Mouse (Mus musculus) T-helper 2 cell (primary cell): ENCODE measurements around the gene Krt18.

Experiments used
- in situ Hi-C: fragments of 300-600 bp; cut with MboI, MseI; formaldehyde crosslinking; loops from one replicate; pipeline ENCODE4 v1.15.1; 2025; ENCODE audit warnings: high pct_unique_total_duplicates

Gene Krt18

GRCm38 (mm10) chr15:102065661-102066325 is 37.8 kb downstream of the Krt18 start:
- in situ Hi-C loops, result loop anchor here (10.0 kb wide), 1 partner anchor 191 kb away; no protein-coding TSS in a partner anchor

DNA sequence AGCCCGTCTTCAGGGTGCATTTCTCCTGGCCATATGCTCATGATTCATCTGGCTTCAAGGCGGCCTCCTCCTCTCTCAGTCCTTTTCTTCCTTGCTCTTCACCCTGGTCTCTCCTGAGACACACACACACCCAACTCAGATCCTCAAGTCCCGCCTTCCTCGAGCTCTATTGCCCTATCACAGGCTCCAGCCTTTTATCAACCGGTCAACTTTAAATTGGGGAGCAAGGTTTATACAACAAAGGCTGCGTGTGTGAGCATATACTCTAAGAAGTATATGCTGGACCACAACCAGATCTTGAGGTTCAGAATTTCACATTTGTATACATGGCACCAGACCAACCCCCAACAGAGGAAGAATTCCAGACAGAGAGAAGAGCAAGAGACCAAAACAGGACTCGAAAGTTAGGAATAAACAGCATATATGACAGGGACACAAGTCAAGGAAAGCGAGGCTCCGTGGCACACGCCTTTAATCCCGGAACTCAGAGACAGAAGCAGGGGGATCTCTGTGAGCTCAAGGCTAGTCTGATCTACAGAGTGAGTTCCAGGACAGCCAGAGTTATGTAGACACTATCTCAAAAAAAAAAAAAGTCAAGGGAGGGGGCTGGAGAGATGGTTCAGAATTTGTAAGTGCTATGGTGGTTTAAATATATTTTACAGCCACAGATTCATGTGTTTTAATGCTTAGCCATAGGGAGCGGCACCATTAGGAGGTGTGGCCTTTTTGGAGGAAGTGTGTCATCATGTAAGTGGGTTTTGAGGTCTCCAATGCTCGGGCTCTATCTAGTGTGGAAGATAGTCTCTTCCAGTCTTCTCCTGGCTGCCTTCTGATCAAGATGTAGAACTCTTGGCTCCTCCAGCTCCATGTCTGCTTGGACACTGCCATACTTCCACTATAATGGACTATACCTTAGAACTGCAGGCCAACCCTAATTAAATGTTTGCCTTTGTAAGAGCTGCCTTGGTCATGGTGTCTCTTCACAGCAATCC is 42.8 kb downstream of the Krt18 start:
- in situ Hi-C loops, result no loop called here

GRCm38 (mm10) chr15:102072963-102073558 is 45.1 kb downstream of the Krt18 start:
- in situ Hi-C loops, result no loop called here

GRCm38 (mm10) chr15:102073559-102074069 is 45.6 kb downstream of the Krt18 start, which contains the start of gene Eif4b:
Gene Eif4b (plus strand): TSS chr15:102073773.
- in situ Hi-C loops, result no loop called here

DNA sequence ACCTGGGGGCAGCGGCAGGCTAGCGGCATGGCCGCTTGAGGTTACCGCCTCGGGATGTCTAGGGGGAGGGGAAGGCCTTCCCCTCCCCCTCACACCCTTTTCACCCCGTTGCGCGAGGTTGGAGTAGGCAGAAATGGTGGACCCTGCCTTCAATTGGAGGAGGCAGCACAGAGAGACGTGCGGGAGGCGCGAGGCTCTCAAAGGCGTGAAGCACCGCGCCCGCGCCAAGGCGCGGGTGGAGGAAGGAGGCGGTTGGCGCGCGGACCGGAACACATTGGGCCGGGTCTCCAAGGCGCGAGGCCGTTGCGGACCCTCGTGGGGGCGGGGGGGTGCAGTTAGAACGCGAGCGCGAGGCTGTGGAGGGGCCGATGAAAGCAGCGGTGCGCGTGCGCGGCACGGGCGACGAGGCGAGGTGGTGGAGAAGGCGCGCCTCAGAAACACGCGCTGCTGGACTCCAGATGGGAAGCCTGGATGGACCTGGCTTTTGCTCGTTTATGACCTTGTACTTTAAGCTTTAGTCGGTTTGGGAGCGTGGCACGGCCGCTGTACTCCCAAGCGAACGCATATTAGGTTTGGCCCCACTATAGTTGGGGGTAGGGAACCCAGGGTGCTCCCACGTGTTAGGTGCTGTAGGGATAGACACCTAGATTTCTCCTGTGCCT is 46.2 kb downstream of the Krt18 start:
- in situ Hi-C loops, result no loop called here

DNA sequence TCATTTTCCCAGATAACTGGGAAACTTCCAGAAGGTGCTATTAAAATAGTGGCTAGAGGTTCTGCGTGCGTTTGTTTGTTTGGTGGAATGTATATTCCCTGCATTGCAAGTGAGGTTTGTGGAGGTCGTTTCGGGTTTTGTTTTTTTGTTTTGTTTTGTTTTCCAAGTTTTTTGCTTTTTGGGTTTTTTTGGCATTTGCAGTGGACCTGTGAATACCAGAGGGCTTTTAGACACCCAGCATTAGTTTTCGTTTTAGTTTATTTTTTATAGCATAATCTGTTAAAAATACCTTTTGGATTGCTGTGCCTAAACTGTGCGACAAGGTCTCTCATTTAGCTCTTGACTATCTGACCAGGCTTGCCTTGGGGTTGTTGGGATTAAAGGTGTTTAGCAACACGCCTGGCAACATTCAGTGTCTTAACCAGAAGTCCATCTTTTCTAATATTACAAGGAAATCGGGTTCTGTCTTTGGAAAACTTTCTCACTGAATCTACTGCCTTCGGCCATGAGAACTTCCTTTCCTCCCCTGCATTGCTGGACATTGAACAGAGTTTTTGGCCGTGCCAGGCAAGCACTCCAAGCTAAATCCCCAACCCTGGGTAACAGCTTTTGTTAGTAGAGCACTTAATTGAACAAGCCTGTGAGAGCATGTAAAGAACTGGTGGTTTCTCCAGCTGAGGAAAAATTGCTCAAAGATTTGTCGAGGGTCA is 47.1 kb downstream of the Krt18 start:
- in situ Hi-C loops, result loop anchor here (25.0 kb wide), 1 partner anchor 1137 kb away; no protein-coding TSS in a partner anchor

DNA sequence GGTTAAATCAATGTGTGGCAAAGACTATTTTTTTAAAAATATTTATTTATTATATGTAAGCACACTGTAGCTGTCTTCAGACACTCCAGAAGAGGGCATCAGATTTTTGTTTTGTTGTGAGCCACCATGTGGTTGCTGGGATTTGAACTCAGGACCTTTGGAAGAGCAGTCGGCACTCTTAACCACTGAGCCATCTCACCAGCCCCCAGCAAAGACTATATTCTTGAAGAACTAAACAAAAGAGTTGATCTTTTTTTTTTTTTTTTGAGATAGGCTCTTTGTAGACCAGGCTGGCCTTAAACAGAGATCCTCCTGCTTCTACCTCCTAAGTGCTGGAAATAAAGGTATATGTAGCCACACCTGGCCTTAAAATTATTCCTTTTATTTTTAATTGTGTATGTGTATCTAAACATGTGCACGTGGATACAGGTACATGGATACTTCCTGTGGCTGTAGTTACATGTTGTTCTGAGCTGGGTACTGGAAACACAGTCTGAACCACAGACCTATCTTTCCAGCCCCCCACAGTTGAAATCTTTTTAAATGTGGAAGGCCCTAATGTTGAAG is 49.2 kb downstream of the Krt18 start:
- in situ Hi-C loops, result loop anchor here (25.0 kb wide), 1 partner anchor 1135 kb away; no protein-coding TSS in a partner anchor

DNA sequence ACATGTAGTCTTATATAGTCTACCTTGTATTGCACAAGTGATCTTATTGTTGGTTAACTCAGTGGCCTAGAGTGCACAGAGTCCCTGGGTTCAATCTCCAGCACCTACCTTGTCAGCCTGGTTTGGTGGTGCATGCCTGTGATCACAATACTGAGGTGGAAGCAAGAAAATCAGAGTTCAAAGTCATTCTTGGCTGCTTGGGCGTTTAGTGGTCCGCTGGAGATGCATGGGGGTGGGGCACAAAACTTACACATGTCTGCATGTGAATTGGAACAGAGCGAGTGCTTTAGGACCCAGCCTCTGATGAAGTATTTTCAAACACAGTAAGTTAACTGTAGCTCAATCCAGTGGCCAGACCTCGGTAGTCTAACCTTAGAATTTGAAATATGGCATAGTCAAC is 51.2 kb downstream of the Krt18 start:
- in situ Hi-C loops, result loop anchor here (25.0 kb wide), 1 partner anchor 1133 kb away; no protein-coding TSS in a partner anchor

GRCm38 (mm10) chr15:102079924-102080323 is 51.9 kb downstream of the Krt18 start:
- in situ Hi-C loops, result loop anchor here (10.0 to 25.0 kb wide), 2 partner anchors 425 to 1132 kb away; partner anchors contain the start of gene Gm10337

GRCm38 (mm10) chr15:102080429-102080828 is 52.4 kb downstream of the Krt18 start:
- in situ Hi-C loops, result loop anchor here (10.0 to 25.0 kb wide), 2 partner anchors 424 to 1132 kb away; partner anchors contain the start of gene Gm10337
